Mouse (Mus musculus): ENCODE data around the gene Haus3. TPM values are rescaled to one million over a fixed set of nuclear protein-coding genes. Genes with fewer than 3 reads are reported as not detected.

Haus3 gene
- total and polyA plus RNA-seq, 3 experiments = 2.0 to 111 (median 94.2) TPM

DNA sequence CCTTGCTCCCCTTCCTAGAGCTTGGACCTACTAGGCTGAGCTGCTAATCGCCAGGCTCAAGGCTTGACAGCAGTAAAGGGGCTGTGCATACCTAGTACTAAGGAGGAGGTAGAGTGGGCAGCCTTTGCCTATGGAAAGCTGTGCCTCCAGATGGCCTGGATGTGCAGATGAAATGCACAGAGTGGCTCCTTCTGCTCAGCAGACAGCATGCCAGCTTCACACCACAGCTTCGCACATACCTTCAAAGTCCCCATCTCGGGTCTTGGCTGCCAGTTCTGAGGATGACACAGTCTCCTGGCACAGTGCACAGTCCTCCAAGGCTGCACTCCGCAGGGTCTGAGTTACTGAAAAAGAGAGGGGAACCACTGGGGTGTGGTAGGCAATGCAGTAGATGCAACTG, 27.9 kb upstream of the Haus3 start:
- DNase-seq (ENCODE audit: low spot score) = no peak

DNA sequence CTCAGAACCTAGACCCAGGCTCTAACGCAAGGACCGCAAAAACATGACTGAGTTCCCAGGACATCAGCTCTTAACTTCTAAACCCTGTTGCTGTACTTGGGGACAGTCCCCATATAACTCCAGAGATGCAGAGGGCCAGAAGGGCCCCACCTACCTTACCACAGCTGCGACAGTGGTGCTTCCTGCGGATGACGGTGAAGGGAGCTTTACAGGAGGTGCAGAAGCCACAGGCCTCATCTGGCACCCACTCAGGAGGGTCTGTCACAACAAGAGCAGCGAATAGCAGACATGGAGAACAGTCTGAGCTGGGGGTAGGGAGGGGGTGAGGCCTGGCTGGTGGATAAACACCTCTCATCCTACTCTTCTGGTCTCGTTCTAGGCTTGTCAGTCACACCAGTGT, 27.1 kb upstream of the Haus3 start:
- no peak for TF ChIP-seq TAL1 (conservative IDR thresholded peaks at IDR 0.05; ENCODE audit: low read depth, low read length)
- TF ChIP-seq POLR2AphosphoS5 (IDR thresholded peaks at IDR 0.05; ENCODE audit: insufficient replicate concordance, low read depth, low read length) = no peak
- TF ChIP-seq CTCF (IDR thresholded peaks at IDR 0.05; ENCODE audit: low read depth, low read length) = no peak
- no peak for TF ChIP-seq GATA1 (IDR thresholded peaks at IDR 0.05; ENCODE audit: borderline replicate concordance, low read length)
- TF ChIP-seq GATA2 (IDR thresholded peaks at IDR 0.05; ENCODE audit: borderline replicate concordance, low read depth, low read length) = no peak
- no peaks in the 10 kb centered on the region for H3K36me3 ChIP-seq (replicated peaks)
- H3K4me1 ChIP-seq (ENCODE audit: insufficient read depth, low read depth, low read length) = no peaks in the 10 kb centered on the region
- H3K27me3 ChIP-seq (ENCODE audit: insufficient read depth, low read length) = peaks cover 53% of the 10 kb centered on the region
- H3K9me3 ChIP-seq (replicated peaks) = no peaks in the 10 kb centered on the region
- ATAC-seq (ENCODE audit: extremely low read depth, insufficient number of reproducible peaks, low FRiP score, poor library complexity, severe bottlenecking) = no peak
- DNase-seq (ENCODE audit: low spot score) = no peak
- no peak overlapping the region for H3K4me3 ChIP-seq (ENCODE audit: low read depth, low read length)

More for the DNA sequence above, 27.9 kb upstream of the Haus3 start:
- Histone ChIP-seq H3K36me3 (replicated peaks) (no peaks in the 10 kb centered on the region), H3K4me3 (ENCODE audit: low read depth, low read length) (no peak overlapping the region), H3K27me3 (ENCODE audit: insufficient read depth, low read length) (peaks cover 51% of the 10 kb centered on the region), H3K4me1 (ENCODE audit: insufficient read depth, low read depth, low read length) (no peaks in the 10 kb centered on the region), H3K9me3 (replicated peaks) (no peaks in the 10 kb centered on the region)
- TF ChIP-seq GATA2 (IDR thresholded peaks at IDR 0.05; ENCODE audit: borderline replicate concordance, low read depth, low read length) = no peak
- TF ChIP-seq TAL1 (conservative IDR thresholded peaks at IDR 0.05; ENCODE audit: low read depth, low read length) = no peak
- TF ChIP-seq POLR2AphosphoS5 (IDR thresholded peaks at IDR 0.05; ENCODE audit: insufficient replicate concordance, low read depth, low read length) = no peak
- TF ChIP-seq CTCF (IDR thresholded peaks at IDR 0.05; ENCODE audit: low read depth, low read length) = no peak
- TF ChIP-seq GATA1 (IDR thresholded peaks at IDR 0.05; ENCODE audit: borderline replicate concordance, low read length) = no peak
- ATAC-seq (ENCODE audit: extremely low read depth, insufficient number of reproducible peaks, low FRiP score, poor library complexity, severe bottlenecking) = no peak

DNA sequence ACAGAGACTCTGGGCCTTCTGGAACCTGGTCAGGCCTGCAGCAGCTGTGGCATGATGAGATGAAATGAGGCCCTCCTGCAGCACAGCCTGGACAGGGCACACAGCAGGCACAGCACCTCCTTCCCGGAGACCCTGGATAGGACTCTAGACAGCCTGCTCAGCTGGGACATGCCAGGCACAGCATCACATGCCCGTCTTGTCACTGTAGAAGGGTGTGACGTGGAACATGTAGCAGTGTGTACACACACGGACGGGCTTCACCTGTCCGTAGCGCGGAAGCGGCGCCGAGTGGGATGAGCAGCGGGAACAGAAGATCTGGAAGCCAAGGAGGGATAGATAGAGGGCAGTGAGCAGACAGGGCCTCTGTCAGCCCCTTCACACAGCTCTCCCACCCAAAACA, 26.5 kb upstream of the Haus3 start:
- no peak for ATAC-seq (ENCODE audit: extremely low read depth, insufficient number of reproducible peaks, low FRiP score, poor library complexity, severe bottlenecking)
- peaks cover 57% of the 10 kb centered on the region for H3K27me3 ChIP-seq (ENCODE audit: insufficient read depth, low read length)
- 0 out of 2 replicates have a peak, but pooled peaks cover 2% of the 10 kb centered on the region for H3K4me1 ChIP-seq (ENCODE audit: insufficient read depth, low read depth, low read length)
- no peaks in the 10 kb centered on the region for H3K9me3 ChIP-seq (replicated peaks)
- no peak for DNase-seq (ENCODE audit: low spot score)
- TF ChIP-seq GATA2 (IDR thresholded peaks at IDR 0.05; ENCODE audit: borderline replicate concordance, low read depth, low read length) (no peak), GATA1 (IDR thresholded peaks at IDR 0.05; ENCODE audit: borderline replicate concordance, low read length) (no peak), POLR2AphosphoS5 (IDR thresholded peaks at IDR 0.05; ENCODE audit: insufficient replicate concordance, low read depth, low read length) (no peak), TAL1 (conservative IDR thresholded peaks at IDR 0.05; ENCODE audit: low read depth, low read length) (no peak), CTCF (IDR thresholded peaks at IDR 0.05; ENCODE audit: low read depth, low read length) (no peak)
- no peaks in the 10 kb centered on the region for H3K36me3 ChIP-seq (replicated peaks)
- no peak overlapping the region for H3K4me3 ChIP-seq (ENCODE audit: low read depth, low read length)

DNA sequence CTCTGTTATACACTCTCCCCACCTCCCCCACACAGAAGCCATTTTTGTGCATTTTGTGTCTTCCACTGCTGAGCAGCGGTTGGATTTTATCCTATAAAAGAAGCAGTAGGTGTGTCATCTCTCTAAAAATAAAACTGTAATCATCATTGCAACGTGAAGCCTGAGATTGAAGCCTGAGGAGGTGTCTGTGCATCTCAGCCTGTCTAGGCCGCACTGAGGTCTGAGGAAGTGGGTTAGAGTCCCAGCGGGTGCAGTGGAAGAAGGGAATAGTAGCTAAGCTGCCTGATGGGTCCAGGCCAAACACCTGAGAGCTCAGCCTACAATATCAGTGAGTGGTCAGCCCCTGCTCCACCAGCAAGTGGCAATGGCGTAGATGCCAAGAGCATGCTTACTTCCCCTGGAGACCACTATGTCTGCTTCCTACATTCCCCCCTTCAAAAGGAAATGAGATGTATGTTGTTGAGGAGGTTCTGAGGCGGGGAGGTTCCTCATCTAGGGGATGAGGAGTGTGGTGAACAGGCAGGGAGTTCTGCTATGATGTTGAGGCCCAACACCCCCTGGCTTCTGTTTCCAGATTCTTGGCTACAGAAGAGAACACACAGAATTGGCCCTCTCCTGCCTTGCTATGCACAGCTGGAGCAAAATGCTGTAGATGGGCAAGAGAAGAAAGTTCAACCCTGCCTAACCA, 25.8 kb upstream of the Haus3 start:
- Histone ChIP-seq H3K4me1 (ENCODE audit: insufficient read depth, low read depth, low read length) (peaks cover 6% of the 10 kb centered on the region), H3K9me3 (replicated peaks) (no peaks in the 10 kb centered on the region), H3K27me3 (ENCODE audit: insufficient read depth, low read length) (peaks cover 54% of the 10 kb centered on the region), H3K36me3 (replicated peaks) (no peaks in the 10 kb centered on the region), H3K4me3 (ENCODE audit: low read depth, low read length) (no peak overlapping the region)
- ATAC-seq (ENCODE audit: extremely low read depth, insufficient number of reproducible peaks, low FRiP score, poor library complexity, severe bottlenecking) = no peak
- TF ChIP-seq CTCF (IDR thresholded peaks at IDR 0.05; ENCODE audit: low read depth, low read length) (no peak), GATA1 (IDR thresholded peaks at IDR 0.05; ENCODE audit: borderline replicate concordance, low read length) (no peak), TAL1 (conservative IDR thresholded peaks at IDR 0.05; ENCODE audit: low read depth, low read length) (no peak), POLR2AphosphoS5 (IDR thresholded peaks at IDR 0.05; ENCODE audit: insufficient replicate concordance, low read depth, low read length) (no peak)
- DNase-seq (ENCODE audit: low spot score) = no peak

DNA sequence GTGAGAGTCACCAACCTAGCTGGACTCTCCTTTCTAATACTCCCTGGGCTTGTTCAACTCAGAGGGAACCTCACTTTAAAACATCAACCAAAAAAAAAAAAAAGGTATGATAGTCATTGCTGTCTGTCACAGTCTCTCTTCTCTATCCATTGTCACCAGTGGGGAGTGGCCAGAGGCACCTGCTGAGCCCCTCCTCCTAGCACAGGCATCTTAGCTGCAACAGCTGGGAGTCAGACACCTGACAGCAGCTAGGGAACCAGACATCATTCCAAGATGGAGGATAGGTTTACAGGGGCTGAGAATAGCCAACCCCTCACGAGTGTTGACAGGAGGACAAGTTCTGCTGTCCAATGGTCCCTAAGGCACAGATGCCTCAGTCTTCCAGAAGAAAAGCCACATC, 25.1 kb upstream of the Haus3 start:
- H3K9me3 ChIP-seq (replicated peaks) = no peaks in the 10 kb centered on the region
- H3K4me3 ChIP-seq (ENCODE audit: low read depth, low read length) = no peak overlapping the region
- peaks cover 11% of the 10 kb centered on the region for H3K4me1 ChIP-seq (ENCODE audit: insufficient read depth, low read depth, low read length)
- TF ChIP-seq GATA2 (IDR thresholded peaks at IDR 0.05; ENCODE audit: borderline replicate concordance, low read depth, low read length) (no peak), POLR2AphosphoS5 (IDR thresholded peaks at IDR 0.05; ENCODE audit: insufficient replicate concordance, low read depth, low read length) (no peak), CTCF (IDR thresholded peaks at IDR 0.05; ENCODE audit: low read depth, low read length) (no peak), GATA1 (IDR thresholded peaks at IDR 0.05; ENCODE audit: borderline replicate concordance, low read length) (no peak), TAL1 (conservative IDR thresholded peaks at IDR 0.05; ENCODE audit: low read depth, low read length) (no peak)
- DNase-seq (ENCODE audit: low spot score) (no peak), ATAC-seq (ENCODE audit: extremely low read depth, insufficient number of reproducible peaks, low FRiP score, poor library complexity, severe bottlenecking) (no peak)
- H3K27me3 ChIP-seq (ENCODE audit: insufficient read depth, low read length) = peaks cover 51% of the 10 kb centered on the region
- H3K36me3 ChIP-seq (replicated peaks) = no peaks in the 10 kb centered on the region

DNA sequence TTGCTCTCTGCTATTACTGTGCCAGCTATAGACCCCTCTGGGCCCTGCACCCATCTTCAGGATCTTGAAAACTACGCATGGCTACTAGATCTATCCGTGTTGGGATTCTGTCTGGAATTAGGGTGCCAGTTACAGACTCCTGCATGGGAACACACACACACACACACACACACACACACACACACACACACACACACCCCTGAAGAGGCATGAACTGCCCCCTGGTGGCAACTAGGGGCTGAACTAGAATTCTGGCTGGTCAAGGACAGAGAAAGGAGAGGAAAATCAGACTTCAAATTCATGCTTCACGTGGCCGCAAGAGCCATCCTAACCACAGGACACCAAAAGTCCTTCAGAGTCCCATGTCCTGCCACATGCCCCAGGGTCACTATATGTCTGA, 22.5 kb upstream of the Haus3 start:
- no peaks in the 10 kb centered on the region for H3K36me3 ChIP-seq (replicated peaks)
- ATAC-seq (ENCODE audit: extremely low read depth, insufficient number of reproducible peaks, low FRiP score, poor library complexity, severe bottlenecking) (no peak), DNase-seq (ENCODE audit: low spot score) (no peak)
- peaks cover 43% of the 10 kb centered on the region for H3K27me3 ChIP-seq (ENCODE audit: insufficient read depth, low read length)
- H3K4me1 ChIP-seq (ENCODE audit: insufficient read depth, low read depth, low read length) = peaks cover 28% of the 10 kb centered on the region
- no peaks in the 10 kb centered on the region for H3K9me3 ChIP-seq (replicated peaks)
- H3K4me3 ChIP-seq (ENCODE audit: low read depth, low read length) = no peak overlapping the region
- no peak for TF ChIP-seq POLR2AphosphoS5 (IDR thresholded peaks at IDR 0.05; ENCODE audit: insufficient replicate concordance, low read depth, low read length)
